Mouse (Mus musculus) liver, embryonic 14.5 days (tissue): ENCODE results near the gene Mgat5. TPM values are rescaled to one million over a fixed set of nuclear protein-coding genes. Genes with fewer than 3 reads are reported as not detected.

Experiments used
- ATAC-seq: fragments of 200-750 bp; cut with Nextera tagmentation; 2 replicates; pipeline ENCODE4 v1.8.0; 2017; ENCODE audit warnings: moderate number of reproducible peaks, mild to moderate bottlenecking, moderate library complexity; ENCODE audit not compliant: insufficient read depth
- DNase-seq, 3 experiments: peaks; one replicate each; pipeline ENCODE4 v3.0.0-alpha.2; 2012 to 2013; ENCODE audit warnings: low read depth in 3 of 3, low spot score in 3 of 3
- H3K27ac ChIP-seq: fragments of 300-500 bp; sonication (generic); 2 replicates; pipeline ENCODE4 v1.5.1; 2014; ENCODE audit warnings: moderate library complexity, mild to moderate bottlenecking, control low read depth, inconsistent platforms
- H3K27me3 ChIP-seq: fragments of 300-500 bp; sonication (generic); 2 replicates; pipeline ENCODE4 v1.6.1; 2014; ENCODE audit warnings: mild to moderate bottlenecking, low read length, moderate library complexity; ENCODE audit not compliant: control insufficient read depth, insufficient read depth
- H3K36me3 ChIP-seq: fragments of 300-500 bp; sonication (generic); replicated peaks from 2 replicates; pipeline ENCODE4 v1.6.1; 2014; ENCODE audit warnings: low read depth; ENCODE audit not compliant: control insufficient read depth, insufficient read depth
- H3K4me1 ChIP-seq, 2 experiments: fragments of 200-500 bp in 1 of 2; fragments of 300-500 bp in 1 of 2; sonication (generic) in 1 of 2; replicated peaks; 2 replicates each; pipeline ENCODE4 v1.6.1; 2012 to 2014; ENCODE audit warnings: antibody characterized with exemption in 1 of 2, inconsistent platforms in 1 of 2, low read length in 1 of 2; ENCODE audit not compliant: control insufficient read depth in 2 of 2, insufficient read depth in 2 of 2
- H3K4me2 ChIP-seq: fragments of 300-500 bp; sonication (generic); 2 replicates; pipeline ENCODE4 v1.6.1; 2014; ENCODE audit warnings: low read depth, mild to moderate bottlenecking, control low read depth, moderate library complexity
- H3K4me3 ChIP-seq, 2 experiments: fragments of 200-500 bp in 1 of 2; fragments of 300-500 bp in 1 of 2; sonication (generic) in 1 of 2; 2 replicates each; pipeline ENCODE4 v1.5.1; 2012 to 2014; ENCODE audit warnings: low read depth in 2 of 2, low read length in 2 of 2, mild to moderate bottlenecking in 2 of 2, control low read depth in 1 of 2, inconsistent platforms in 1 of 2, moderate library complexity in 1 of 2; ENCODE audit not compliant: insufficient read depth in 1 of 2
- H3K9ac ChIP-seq: fragments of 300-500 bp; sonication (generic); replicated peaks from 2 replicates; pipeline ENCODE4 v1.6.1; 2014; ENCODE audit warnings: mild to moderate bottlenecking, control low read depth, moderate library complexity
- H3K9me3 ChIP-seq: fragments of 300-500 bp; sonication (generic); 2 replicates; pipeline ENCODE4 v1.6.1; 2016; ENCODE audit warnings: low read length, mixed read lengths; ENCODE audit not compliant: control insufficient read depth
- CTCF ChIP-seq: IDR thresholded peaks from 2 replicates; pipeline ENCODE4 v1.5.1; 2016; ENCODE audit warnings: antibody characterized with exemption, low read depth, control low read depth
- EP300 ChIP-seq: IDR thresholded peaks from 2 replicates; pipeline ENCODE4 v1.6.1; 2016; ENCODE audit warnings: antibody characterized with exemption, low read depth
- WGBS: fragments of 180-500 bp; shearing (Covaris S2); extraction: QIAGEN DNeasy Blood & Tissue Kit; methylation state at CpG from one replicate; pipeline ENCODE4 v1.1.7; 2014; ENCODE audit not compliant: insufficient replicate concordance; 5-methylcytosine and 5-hydroxymethylcytosine counted together
- polyA plus RNA-seq, 2 experiments: library from polyadenylated mRNA; depleted of rRNA in 1 of 2; stranded (reverse) in 1 of 2; unstranded in 1 of 2; fragments of >200 nt; fragmentation: Nextera tagmentation in 1 of 2; extraction: Ambion mirVana in 1 of 2; gene quantifications; 2 replicates each; pipeline versions ENCODE4 v1.2.1 to v1.2.3; 2012 to 2014

Mgat5 gene
- polyA plus RNA-seq, 2 experiments, result 0.62 to 0.67 TPM

DNA sequence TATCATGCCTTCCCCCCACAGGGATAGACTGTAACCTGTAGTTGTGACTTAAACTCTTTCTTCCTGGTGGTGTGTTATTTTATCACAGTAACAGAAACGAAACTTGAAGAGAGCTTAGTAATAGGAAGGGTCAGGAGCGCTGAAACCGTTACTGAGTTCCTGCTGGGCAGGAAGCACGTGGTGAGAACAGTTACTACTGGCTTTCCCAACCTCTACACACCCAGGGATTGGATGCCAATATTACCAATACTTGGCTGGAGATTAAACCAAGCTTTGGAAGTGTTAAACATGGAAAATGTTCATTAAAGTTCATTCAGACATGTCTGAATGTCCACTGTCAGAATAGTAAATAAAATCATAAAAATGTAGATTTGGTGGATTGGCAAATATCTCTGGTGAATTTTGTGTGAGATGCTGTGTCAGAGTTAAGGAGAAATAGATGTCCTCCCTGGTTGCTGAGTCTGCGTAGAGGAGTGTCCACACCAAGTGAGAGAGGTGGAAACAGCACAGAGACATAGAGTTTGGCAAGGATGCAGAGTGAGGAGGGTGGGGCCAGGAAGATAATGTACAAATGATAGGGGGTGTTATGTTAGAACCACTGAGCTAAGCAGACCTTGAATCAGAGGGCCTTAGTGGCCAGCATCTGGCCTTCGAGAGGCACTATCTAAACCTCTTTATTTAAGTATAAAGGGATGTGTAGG is 38.2 kb downstream of the Mgat5 start:
- WGBS, result 21% methylated on average over 6 of the region's 6 CpGs
- ATAC-seq, result no peak
- no peak overlapping the region for H3K4me3 ChIP-seq
- no peaks in the 10 kb centered on the region for H3K9me3 ChIP-seq
- H3K36me3 ChIP-seq, result no peaks in the 10 kb centered on the region
- TF ChIP-seq EP300 (no peak), CTCF (no peak)
- H3K9ac ChIP-seq, result no peak overlapping the region
- H3K27ac ChIP-seq, result no peak overlapping the region
- no peak for DNase-seq
- H3K27me3 ChIP-seq, result no peaks in the 10 kb centered on the region
- peak overlapping the region; percentile 22 for H3K4me2 ChIP-seq
- H3K4me1 ChIP-seq, result peaks cover 0 to 10% of the 10 kb centered on the region in 2 experiments; a peak in 3 of 4 replicates

DNA sequence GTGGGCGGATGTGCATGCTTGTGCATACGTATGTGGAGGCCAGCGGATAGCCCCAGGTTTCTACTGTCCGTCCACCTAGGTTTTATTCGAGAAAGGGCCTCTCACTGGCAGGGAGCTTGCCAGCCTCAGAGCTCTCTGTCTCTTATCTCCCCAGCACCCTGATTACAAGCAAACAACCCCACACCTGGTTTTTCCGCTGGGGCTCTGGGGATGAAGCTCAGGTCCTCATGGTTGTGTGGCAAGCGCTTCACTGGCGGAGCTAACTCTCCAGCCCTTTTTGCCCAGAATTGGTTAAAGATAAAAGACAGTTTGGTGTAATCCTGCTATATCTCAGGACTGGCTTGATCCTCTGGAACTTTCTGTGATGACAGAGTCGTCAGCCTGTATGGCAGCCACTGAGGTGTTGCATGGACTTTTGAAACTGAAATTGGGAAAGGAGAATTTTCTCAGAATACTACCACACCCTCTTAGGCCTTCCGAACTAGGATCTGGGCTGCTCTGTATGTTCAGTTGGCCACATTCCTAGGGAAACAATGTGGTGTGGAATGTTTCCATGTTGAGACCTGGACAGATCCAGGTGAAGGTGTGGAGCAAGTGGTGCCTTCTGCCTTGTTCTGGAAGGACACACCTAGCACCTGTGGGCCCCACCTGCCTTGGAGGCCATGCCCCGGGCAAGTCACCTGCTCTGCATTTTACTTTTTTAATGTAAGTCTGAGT is 39.4 kb downstream of the Mgat5 start:
- Histone ChIP-seq H3K4me1 (peaks cover 0 to 10% of the 10 kb centered on the region in 2 experiments; a peak in 3 of 4 replicates), H3K9me3 (no peaks in the 10 kb centered on the region), H3K4me3 (no peak overlapping the region), H3K9ac (no peak overlapping the region), H3K4me2 (no peak overlapping the region), H3K27ac (no peak overlapping the region), H3K36me3 (no peaks in the 10 kb centered on the region), H3K27me3 (no peaks in the 10 kb centered on the region)
- no peak for TF ChIP-seq EP300
- TF ChIP-seq CTCF, result no peak
- WGBS, result 62% methylated on average over 11 of the region's 11 CpGs
- no peak for DNase-seq
- no peak for ATAC-seq

DNA sequence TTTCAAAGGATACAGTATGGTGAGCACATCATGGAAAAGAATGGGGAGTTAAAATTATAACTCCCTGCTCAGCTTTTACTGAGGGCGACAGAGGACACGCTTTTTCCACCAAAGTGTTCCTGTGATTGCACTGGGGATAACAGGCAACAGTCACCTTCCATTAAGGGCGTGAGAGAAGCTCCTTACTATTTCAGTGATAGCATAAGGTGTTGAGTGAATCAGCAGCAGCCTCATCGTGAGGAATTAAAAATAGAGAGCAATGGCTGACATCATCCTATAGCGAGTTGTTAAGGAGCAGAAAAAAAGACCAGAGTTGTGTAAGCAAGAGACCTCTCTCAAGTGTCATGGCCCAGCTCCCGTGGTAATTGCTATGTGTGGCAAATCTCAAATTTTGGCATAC is 41.3 kb downstream of the Mgat5 start:
- H3K4me1 ChIP-seq, result peaks cover 0 to 8% of the 10 kb centered on the region in 2 experiments; a peak in 3 of 4 replicates
- H3K36me3 ChIP-seq, result no peaks in the 10 kb centered on the region
- H3K4me2 ChIP-seq, result no peak overlapping the region
- ATAC-seq, result no peak
- H3K9me3 ChIP-seq, result no peaks in the 10 kb centered on the region
- no peak overlapping the region for H3K4me3 ChIP-seq
- no peaks in the 10 kb centered on the region for H3K27me3 ChIP-seq
- no peak overlapping the region for H3K27ac ChIP-seq
- no peak overlapping the region for H3K9ac ChIP-seq
- no peak for TF ChIP-seq EP300
- DNase-seq, result no peak
- 71% methylated on average over 6 of the region's 6 CpGs for WGBS

DNA sequence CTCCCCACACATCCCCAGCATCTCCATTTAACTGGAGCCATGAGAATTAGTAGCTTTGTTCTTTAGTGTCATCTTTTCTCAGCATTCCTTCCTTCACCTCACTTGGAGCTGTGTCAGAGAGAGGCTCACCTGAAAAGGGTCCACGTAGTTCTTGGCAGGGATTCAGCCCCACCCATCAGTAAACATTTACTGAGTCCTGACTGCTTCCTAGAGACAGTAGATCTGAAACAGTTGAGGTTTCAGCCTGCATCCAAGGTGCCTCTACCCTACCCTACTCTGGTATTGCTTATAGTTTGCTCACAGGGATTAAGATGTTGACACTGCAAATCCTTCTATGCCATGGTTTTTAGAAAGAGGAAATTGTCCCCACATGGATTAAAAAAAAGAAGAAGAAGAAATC is 43.6 kb downstream of the Mgat5 start:
- DNase-seq, result no peak
- Histone ChIP-seq H3K4me2 (no peak overlapping the region), H3K27me3 (no peaks in the 10 kb centered on the region), H3K4me1 (no peaks in the 10 kb centered on the region; a peak in 3 of 4 replicates), H3K9ac (no peak overlapping the region), H3K36me3 (no peaks in the 10 kb centered on the region), H3K4me3 (no peak overlapping the region), H3K27ac (no peak overlapping the region), H3K9me3 (no peaks in the 10 kb centered on the region)
- no peak for ATAC-seq
- no peak for TF ChIP-seq CTCF
- TF ChIP-seq EP300, result no peak
- WGBS, result 63% methylated on average over 1 of the region's 1 CpGs

DNA sequence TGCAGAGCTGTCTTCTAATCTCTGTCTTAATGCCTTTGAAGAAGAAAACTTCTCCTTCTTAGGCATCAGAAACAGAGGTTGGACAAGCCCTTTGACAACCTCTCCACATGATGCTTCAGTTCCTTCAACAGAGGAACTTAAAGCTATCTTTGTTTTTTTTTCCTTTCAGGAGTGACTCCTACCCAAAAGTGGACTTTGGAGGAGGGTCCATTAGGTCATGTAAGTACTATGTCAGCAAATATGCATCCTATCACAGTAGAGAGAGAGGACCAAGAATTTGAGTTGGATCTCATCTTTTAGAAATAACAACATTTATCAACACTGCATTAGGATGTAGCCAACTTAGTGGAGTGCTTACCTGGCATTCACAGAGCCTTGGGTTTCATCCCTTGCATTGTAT is 44.8 kb downstream of the Mgat5 start:
- Histone ChIP-seq H3K4me3 (no peak overlapping the region), H3K9ac (no peak overlapping the region), H3K27me3 (no peaks in the 10 kb centered on the region), H3K9me3 (no peaks in the 10 kb centered on the region), H3K27ac (no peak overlapping the region), H3K4me2 (no peak overlapping the region), H3K36me3 (no peaks in the 10 kb centered on the region), H3K4me1 (no peaks in the 10 kb centered on the region; a peak in 1 of 4 replicates)
- TF ChIP-seq CTCF (no peak), EP300 (no peak)
- DNase-seq, result no peak
- no peak for ATAC-seq
